Mouse (Mus musculus) kidney, embryonic 16.5 days (tissue): ENCODE results near the gene Scaf4. TPM values are rescaled to one million over a fixed set of nuclear protein-coding genes. Genes with fewer than 3 reads are reported as not detected.
A peak's percentile ranks its signal among the peaks of the same experiment; 100 is the strongest.

Source experiments
- ATAC-seq: fragments of 200-750 bp; cut with Nextera tagmentation; 2 replicates; pipeline ENCODE4 v1.8.0; 2017; ENCODE audit warnings: moderate TSS enrichment; ENCODE audit not compliant: low FRiP score, low TSS enrichment
- H3K27ac ChIP-seq: fragments of 300-500 bp; sonication (generic); 2 replicates; pipeline ENCODE4 v1.5.1; 2014; ENCODE audit warnings: low read length
- H3K27me3 ChIP-seq: fragments of 300-500 bp; sonication (generic); 2 replicates; pipeline ENCODE4 v1.6.1; 2014; ENCODE audit warnings: low read length, control low read depth, mixed read lengths; ENCODE audit not compliant: insufficient read depth
- H3K36me3 ChIP-seq: fragments of 300-500 bp; sonication (generic); 2 replicates; pipeline ENCODE4 v1.6.1; 2014; ENCODE audit warnings: low read length, control low read depth, mixed read lengths; ENCODE audit not compliant: insufficient read depth
- H3K4me1 ChIP-seq: fragments of 300-500 bp; sonication (generic); 2 replicates; pipeline ENCODE4 v1.6.1; 2014; ENCODE audit warnings: low read length, control low read depth, mixed read lengths; ENCODE audit not compliant: insufficient read depth
- H3K4me2 ChIP-seq: fragments of 300-500 bp; sonication (generic); replicated peaks from 2 replicates; pipeline ENCODE4 v1.6.1; 2014; ENCODE audit warnings: low read depth, low read length
- H3K4me3 ChIP-seq: fragments of 300-500 bp; sonication (generic); 2 replicates; pipeline ENCODE4 v1.5.1; 2014; ENCODE audit warnings: mild to moderate bottlenecking, low read length
- H3K9ac ChIP-seq: fragments of 300-500 bp; sonication (generic); replicated peaks from 2 replicates; pipeline ENCODE4 v1.6.1; 2014; ENCODE audit warnings: low read length
- H3K9me3 ChIP-seq: fragments of 300-500 bp; sonication (generic); 2 replicates; pipeline ENCODE4 v1.6.1; 2016; ENCODE audit warnings: low read length, control low read depth
- WGBS: fragments of 180-500 bp; shearing (Covaris S2); extraction: QIAGEN DNeasy Blood & Tissue Kit; methylation state at CpG from one replicate; pipeline ENCODE4 v1.1.7; 2014; 5-methylcytosine and 5-hydroxymethylcytosine counted together
- polyA plus RNA-seq: library from polyadenylated mRNA; unstranded; fragments of >200 nt; fragmentation: Nextera tagmentation; extraction: Ambion mirVana; gene quantifications from 2 replicates; pipeline ENCODE4 v1.2.1, GENCODE M21; 2015

The Scaf4 gene
- polyA plus RNA-seq, 1 experiment from 2014 or later = 22.1 TPM

DNA sequence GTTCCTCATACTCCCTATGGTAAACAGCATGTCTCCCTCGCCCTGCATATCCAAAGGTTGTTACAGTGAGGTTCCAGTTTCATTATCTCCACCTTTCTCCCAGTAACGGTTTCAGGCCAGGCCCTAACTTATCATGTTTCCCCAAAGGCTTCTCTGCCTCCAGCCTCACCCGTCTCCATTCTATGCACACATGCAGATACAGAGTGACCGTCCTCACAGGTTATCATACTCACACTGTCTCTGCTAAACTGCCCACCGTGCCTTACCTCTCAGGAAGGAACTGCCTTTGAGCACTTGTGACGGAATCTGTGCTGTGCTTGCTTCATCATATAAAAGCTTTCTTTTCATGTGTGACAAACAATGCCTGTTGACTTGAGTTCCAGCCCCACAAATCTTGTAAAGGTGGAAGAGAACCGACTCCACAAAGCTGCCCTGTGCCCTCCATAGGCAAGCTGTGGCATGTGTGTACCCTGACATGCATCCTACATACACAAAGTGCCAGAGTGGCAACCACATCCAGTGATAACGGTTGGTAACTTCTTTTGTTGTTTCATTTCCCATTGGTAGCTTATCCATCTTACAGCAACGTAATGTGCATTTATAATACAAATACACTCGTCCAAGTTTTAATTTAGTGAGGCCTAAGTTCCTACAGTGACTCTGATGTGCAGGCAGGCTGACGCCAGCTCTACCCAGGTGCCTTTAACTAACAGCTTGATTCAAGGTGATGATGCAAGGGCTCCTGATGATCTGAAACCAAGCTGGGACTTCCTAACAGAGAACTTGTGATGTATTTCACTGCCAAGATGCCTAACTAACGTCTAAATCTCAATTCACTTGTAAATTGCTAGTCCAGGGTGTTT lies 70.6 kb downstream of the Scaf4 start:
- no peak for ATAC-seq
- no peaks in the 10 kb centered on the region for H3K27me3 ChIP-seq
- no peaks in the 10 kb centered on the region for H3K9me3 ChIP-seq
- H3K36me3 ChIP-seq = no peaks in the 10 kb centered on the region
- no peak overlapping the region for H3K9ac ChIP-seq
- no peaks in the 10 kb centered on the region for H3K4me1 ChIP-seq
- no peak overlapping the region for H3K4me3 ChIP-seq
- H3K27ac ChIP-seq = no peak overlapping the region
- whole genome bisulfite sequencing = 80% methylated on average over 12 of the region's 12 CpGs
- H3K4me2 ChIP-seq = no peak overlapping the region

GRCm38 (mm10) chr16:90211767-90212166 lies 72.5 kb downstream of the Scaf4 start:
- H3K36me3 ChIP-seq = no peaks in the 10 kb centered on the region
- 76% methylated on average over 8 of the region's 8 CpGs for WGBS
- H3K9ac ChIP-seq = no peak overlapping the region
- H3K4me2 ChIP-seq = no peak overlapping the region
- no peaks in the 10 kb centered on the region for H3K27me3 ChIP-seq
- H3K9me3 ChIP-seq = no peaks in the 10 kb centered on the region
- no peak for ATAC-seq
- no peaks in the 10 kb centered on the region for H3K4me1 ChIP-seq
- no peak overlapping the region for H3K27ac ChIP-seq
- H3K4me3 ChIP-seq = no peak overlapping the region

GRCm38 (mm10) chr16:90210717-90211116 lies 73.6 kb downstream of the Scaf4 start:
- no peak overlapping the region for H3K9ac ChIP-seq
- no peak overlapping the region for H3K4me2 ChIP-seq
- 82% methylated on average over 10 of the region's 10 CpGs for WGBS
- H3K4me1 ChIP-seq = no peaks in the 10 kb centered on the region
- H3K27ac ChIP-seq = no peak overlapping the region
- H3K4me3 ChIP-seq = no peak overlapping the region
- no peaks in the 10 kb centered on the region for H3K9me3 ChIP-seq
- H3K27me3 ChIP-seq = no peaks in the 10 kb centered on the region
- ATAC-seq = no peak
- no peaks in the 10 kb centered on the region for H3K36me3 ChIP-seq

GRCm38 (mm10) chr16:90208996-90209395 lies 75.3 kb downstream of the Scaf4 start:
- no peak overlapping the region for H3K4me2 ChIP-seq
- no peak overlapping the region for H3K4me3 ChIP-seq
- no peak overlapping the region for H3K9ac ChIP-seq
- no peak for ATAC-seq
- no peaks in the 10 kb centered on the region for H3K4me1 ChIP-seq
- H3K27ac ChIP-seq = no peak overlapping the region
- no peaks in the 10 kb centered on the region for H3K9me3 ChIP-seq
- H3K36me3 ChIP-seq = no peaks in the 10 kb centered on the region
- no peaks in the 10 kb centered on the region for H3K27me3 ChIP-seq
- 72% methylated on average over 3 of the region's 3 CpGs for WGBS

DNA sequence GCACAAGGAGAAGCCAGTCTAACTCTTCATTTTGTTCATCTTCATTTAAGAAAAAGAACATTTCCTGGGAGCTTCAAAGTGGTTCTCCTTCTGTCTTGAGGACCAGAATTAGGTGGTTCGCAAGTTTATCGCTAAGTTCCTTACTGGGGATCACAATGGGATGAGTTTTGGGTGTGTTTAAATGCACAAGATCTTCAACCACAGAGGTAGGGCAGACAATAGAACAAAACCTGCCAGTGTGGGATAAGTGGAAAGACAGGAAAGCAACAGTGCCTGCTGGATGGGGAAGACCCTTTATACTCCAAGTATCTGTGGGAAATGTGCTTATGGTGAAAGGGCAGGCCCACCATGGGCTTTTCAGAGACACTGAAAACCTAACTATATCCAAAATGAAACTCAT lies 79.4 kb downstream of the Scaf4 start:
- Histone ChIP-seq H3K27ac (no peak overlapping the region), H3K4me2 (no peak overlapping the region), H3K4me3 (no peak overlapping the region), H3K9me3 (no peaks in the 10 kb centered on the region), H3K4me1 (peaks cover 13% of the 10 kb centered on the region; the same call in 1 of the 2 replicates), H3K9ac (no peak overlapping the region), H3K36me3 (no peaks in the 10 kb centered on the region), H3K27me3 (0 out of 2 replicates have a peak, but pooled peaks cover 3% of the 10 kb centered on the region)
- ATAC-seq = no peak
- WGBS = 99% methylated on average over 2 of the region's 2 CpGs

DNA sequence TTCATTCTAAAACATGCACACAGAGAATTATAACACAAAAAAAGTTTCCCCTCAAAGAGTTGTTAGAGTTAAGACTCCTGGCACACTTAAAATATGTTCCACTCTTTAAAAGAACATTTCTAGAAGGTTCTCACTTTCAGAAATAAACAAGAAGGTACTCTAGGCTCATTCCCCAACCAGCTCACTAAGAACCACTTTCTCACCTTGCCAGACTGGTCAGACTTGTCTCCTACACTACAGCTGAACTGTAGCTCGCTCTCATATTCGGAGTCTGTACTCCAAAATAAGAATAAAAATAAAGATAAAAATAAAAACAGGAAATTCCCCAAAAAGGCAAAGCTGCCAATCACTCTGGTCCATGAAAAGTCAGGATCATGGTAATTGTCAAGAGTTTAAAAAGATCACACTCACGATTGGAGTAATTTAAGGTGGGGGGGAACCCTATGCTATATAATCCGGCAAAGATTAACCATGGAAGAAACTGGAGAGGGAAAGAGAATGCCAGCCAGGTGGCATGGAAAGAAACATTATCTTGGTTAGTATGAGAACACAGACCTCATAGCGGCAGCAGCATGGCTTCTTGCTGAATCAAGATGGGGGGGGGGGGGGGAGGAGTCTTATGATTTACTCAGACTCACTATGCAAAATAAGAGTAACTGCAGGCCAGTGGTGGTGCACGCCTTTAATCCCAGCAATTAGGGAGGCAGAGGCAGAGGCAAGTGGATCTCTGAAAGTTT lies 80.9 kb downstream of the Scaf4 start:
- H3K9ac ChIP-seq = no peak overlapping the region
- peak overlapping the region; percentile 29; the same call in 1 of the 2 replicates for H3K27ac ChIP-seq
- no peak overlapping the region for H3K4me2 ChIP-seq
- WGBS = 60% methylated on average over 6 of the region's 6 CpGs
- H3K36me3 ChIP-seq = no peaks in the 10 kb centered on the region
- H3K9me3 ChIP-seq = no peaks in the 10 kb centered on the region
- peaks cover 13% of the 10 kb centered on the region; the same call in 1 of the 2 replicates for H3K4me1 ChIP-seq
- ATAC-seq = no peak
- no peak overlapping the region for H3K4me3 ChIP-seq
- 0 out of 2 replicates have a peak, but pooled peaks cover 3% of the 10 kb centered on the region for H3K27me3 ChIP-seq

DNA sequence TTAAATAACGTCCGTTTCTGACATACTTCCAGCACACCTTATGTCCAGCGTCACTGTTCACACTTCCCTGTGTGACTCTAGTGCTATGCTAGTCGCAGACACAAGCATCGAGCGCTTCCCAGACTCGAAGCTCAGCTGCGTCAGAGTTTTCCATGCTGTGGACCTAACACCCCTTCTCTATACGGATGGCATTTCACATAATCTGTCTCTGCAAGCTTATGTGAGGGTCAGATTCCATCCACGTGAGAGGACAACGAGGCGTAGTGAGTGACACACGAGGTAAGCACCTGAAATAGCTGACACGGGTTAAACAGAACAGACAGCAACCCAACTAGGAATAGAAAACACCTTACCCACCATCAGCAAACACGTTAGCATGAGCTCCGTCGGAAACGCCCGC lies 82.2 kb downstream of the Scaf4 start:
- 51% methylated on average over 19 of the region's 19 CpGs for whole genome bisulfite sequencing
- Histone ChIP-seq H3K4me2 (peak overlapping the region; percentile 22), H3K9me3 (no peaks in the 10 kb centered on the region), H3K27ac (no peak overlapping the region), H3K4me1 (peaks cover 23% of the 10 kb centered on the region; the same call in 1 of the 2 replicates), H3K36me3 (no peaks in the 10 kb centered on the region), H3K9ac (no peak overlapping the region), H3K4me3 (no peak overlapping the region), H3K27me3 (0 out of 2 replicates have a peak, but pooled peaks cover 3% of the 10 kb centered on the region)
- no peak for ATAC-seq

- Histone ChIP-seq H3K9me3 (no peaks in the 10 kb centered on the region), H3K27ac (no peak overlapping the region), H3K36me3 (no peaks in the 10 kb centered on the region), H3K27me3 (0 out of 2 replicates have a peak, but pooled peaks cover 3% of the 10 kb centered on the region), H3K9ac (no peak overlapping the region), H3K4me2 (no peak overlapping the region), H3K4me1 (peaks cover 26% of the 10 kb centered on the region; the same call in 1 of the 2 replicates), H3K4me3 (no peak overlapping the region)
- no peak for ATAC-seq
- WGBS = 76% methylated on average over 10 of the region's 10 CpGs
Observed at GRCm38 (mm10) chr16:90199174-90199573, 85.1 kb downstream of the Scaf4 start.

GRCm38 (mm10) chr16:90198626-90199025 lies 85.7 kb downstream of the Scaf4 start:
- H3K4me3 ChIP-seq = no peak overlapping the region
- peaks cover 25% of the 10 kb centered on the region; the same call in 1 of the 2 replicates for H3K4me1 ChIP-seq
- H3K9ac ChIP-seq = no peak overlapping the region
- no peak for ATAC-seq
- no peak overlapping the region for H3K4me2 ChIP-seq
- no peaks in the 10 kb centered on the region for H3K9me3 ChIP-seq
- H3K27me3 ChIP-seq = 0 out of 2 replicates have a peak, but pooled peaks cover 3% of the 10 kb centered on the region
- 89% methylated on average over 6 of the region's 6 CpGs for WGBS
- H3K36me3 ChIP-seq = no peaks in the 10 kb centered on the region
- no peak overlapping the region for H3K27ac ChIP-seq
